Mouse (Mus musculus) heart, embryonic 13.5 days (tissue): ENCODE measurements around the gene Gpank1. TPM values are rescaled to one million over a fixed set of nuclear protein-coding genes. Genes with fewer than 3 reads are reported as not detected.

Source experiments
- polyA plus RNA-seq: library from polyadenylated mRNA; unstranded; fragments of >200 nt; fragmentation: Nextera tagmentation; extraction: Ambion mirVana; gene quantifications from 2 replicates; pipeline ENCODE4 v1.2.1, GENCODE M21; 2015

Gpank1 gene
- polyA plus RNA-seq, 1 experiment from 2014 or later: 10.7 TPM

Other genes starting within 250 kb of the Gpank1 start
- gene Zbtb12, start 242.0 kb upstream of the Gpank1 start, polyA plus RNA-seq: 1.5 and 2.0 TPM in 2 replicates
- gene Gm20547, start 239.4 kb upstream of the Gpank1 start, polyA plus RNA-seq: not detected in 2 replicates
- gene C2, start 223.2 kb upstream of the Gpank1 start, polyA plus RNA-seq: 0.84 and 1.9 TPM in 2 replicates
- 38.8 and 42.4 TPM in 2 replicates for gene Ehmt2, start 223.0 kb upstream of the Gpank1 start, polyA plus RNA-seq
- 0.15 TPM in 1 of 2 replicates, not detected in the other for gene Slc44a4, start 207.0 kb upstream of the Gpank1 start, polyA plus RNA-seq
- gene Neu1, start 190.2 kb upstream of the Gpank1 start, polyA plus RNA-seq: 18.1 and 19.2 TPM in 2 replicates
- gene Hspa1b, start 162.2 kb upstream of the Gpank1 start, polyA plus RNA-seq: 0.19 and 0.20 TPM in 2 replicates
- gene Gm20481, start 151.5 kb upstream of the Gpank1 start, polyA plus RNA-seq: not detected in 2 replicates
- 3.9 TPM in 2 replicates for gene Hspa1a, start 149.3 kb upstream of the Gpank1 start, polyA plus RNA-seq
- gene Hspa1l, start 148.8 kb upstream of the Gpank1 start, polyA plus RNA-seq: 2.1 and 2.2 TPM in 2 replicates
- gene Lsm2, start 139.6 kb upstream of the Gpank1 start, polyA plus RNA-seq: 145 and 153 TPM in 2 replicates
- gene Vars, start 120.5 kb upstream of the Gpank1 start, polyA plus RNA-seq: 59.9 and 63.0 TPM in 2 replicates
- gene Vwa7, start 104.9 kb upstream of the Gpank1 start, polyA plus RNA-seq: 0.45 and 0.52 TPM in 2 replicates
- 3.2 and 4.2 TPM in 2 replicates for gene Sapcd1, start 93.4 kb upstream of the Gpank1 start, polyA plus RNA-seq
- 4.0 and 4.1 TPM in 2 replicates for gene Msh5, start 74.7 kb upstream of the Gpank1 start, polyA plus RNA-seq
- gene Clic1, start 71.5 kb upstream of the Gpank1 start, polyA plus RNA-seq: 351 and 389 TPM in 2 replicates
- gene Ddah2, start 62.4 kb upstream of the Gpank1 start, polyA plus RNA-seq: 194 and 207 TPM in 2 replicates
- not detected in 2 replicates for gene Ly6g6c, start 56.1 kb upstream of the Gpank1 start, polyA plus RNA-seq
- gene Mpig6b, start 55.3 kb upstream of the Gpank1 start, polyA plus RNA-seq: 0.92 and 1.4 TPM in 2 replicates
- 0.36 and 0.62 TPM in 2 replicates for gene Ly6g6e, start 44.6 kb upstream of the Gpank1 start, polyA plus RNA-seq
- 1.7 and 1.9 TPM in 2 replicates for gene Ly6g6d, start 43.4 kb upstream of the Gpank1 start, polyA plus RNA-seq
- gene Ly6g6f, start 35.8 kb upstream of the Gpank1 start, polyA plus RNA-seq: 0.73 and 1.0 TPM in 2 replicates
- 67.0 and 69.5 TPM in 2 replicates for gene Abhd16a, start 32.2 kb upstream of the Gpank1 start, polyA plus RNA-seq
- gene Ly6g5c, start 13.2 kb upstream of the Gpank1 start, polyA plus RNA-seq: not detected in 2 replicates
- 0.40 and 0.80 TPM in 2 replicates for gene Ly6g5b, start 6.0 kb upstream of the Gpank1 start, polyA plus RNA-seq
- gene Csnk2b, start 598 bp downstream of the Gpank1 start, polyA plus RNA-seq: 215 and 231 TPM in 2 replicates
- 8.7 and 9.7 TPM in 2 replicates for gene D17H6S53E, start 4.9 kb downstream of the Gpank1 start, polyA plus RNA-seq
- gene Apom, start 10.6 kb downstream of the Gpank1 start, polyA plus RNA-seq: 2.2 and 19.0 TPM in 2 replicates
- gene Bag6, start 13.7 kb downstream of the Gpank1 start, polyA plus RNA-seq: 45.1 and 46.1 TPM in 2 replicates
- 124 and 130 TPM in 2 replicates for gene Prrc2a, start 43.4 kb downstream of the Gpank1 start, polyA plus RNA-seq
- 6.5 and 7.8 TPM in 2 replicates for gene Aif1, start 54.6 kb downstream of the Gpank1 start, polyA plus RNA-seq
- gene Lst1, start 67.0 kb downstream of the Gpank1 start, polyA plus RNA-seq: 8.6 and 9.9 TPM in 2 replicates
- 0.64 TPM in 1 of 2 replicates, not detected in the other for gene Ltb, start 73.0 kb downstream of the Gpank1 start, polyA plus RNA-seq
- gene Tnf, start 80.6 kb downstream of the Gpank1 start, polyA plus RNA-seq: 0.12 and 0.23 TPM in 2 replicates
- not detected in 2 replicates for gene Lta, start 83.9 kb downstream of the Gpank1 start, polyA plus RNA-seq
- not detected in 2 replicates for gene Gm16181, start 99.4 kb downstream of the Gpank1 start, polyA plus RNA-seq
- 10.6 and 10.7 TPM in 2 replicates for gene Atp6v1g2, start 112.2 kb downstream of the Gpank1 start, polyA plus RNA-seq
- 7.6 and 8.1 TPM in 2 replicates for gene Nfkbil1, start 114.3 kb downstream of the Gpank1 start, polyA plus RNA-seq
- 279 TPM in 2 replicates for gene Ddx39b, start 120.3 kb downstream of the Gpank1 start, polyA plus RNA-seq
- gene H2-D1, start 141.3 kb downstream of the Gpank1 start, polyA plus RNA-seq: 43.4 and 48.6 TPM in 2 replicates
- 0.19 and 0.29 TPM in 2 replicates for gene H2-Q1, start 198.9 kb downstream of the Gpank1 start, polyA plus RNA-seq
- gene H2-Q2, start 220.8 kb downstream of the Gpank1 start, polyA plus RNA-seq: 3.3 and 3.4 TPM in 2 replicates